Mouse (Mus musculus) liver, adult 2 months (tissue): ENCODE measurements around the gene Kcnq2.

Experiments used
- CTCF ChIP-seq: fragments of 200-500 bp; IDR thresholded peaks from 2 replicates; pipeline ENCODE4 v1.5.1; 2011; ENCODE audit warnings: low read depth, low read length, control low read depth
- POLR2A ChIP-seq: fragments of 200-500 bp; IDR thresholded peaks from 2 replicates; pipeline ENCODE4 v1.6.1; 2011; ENCODE audit warnings: low read length, control low read depth; ENCODE audit not compliant: insufficient read depth; ENCODE audit errors: extremely low read depth

- TF ChIP-seq CTCF (no peak), POLR2A (no peak)
Observed at GRCm38 (mm10) chr2:181143509-181144276, 8.6 kb upstream of the Kcnq2 start.
